Mouse (Mus musculus): ENCODE measurements around the gene Ubash3b.

- no peak for TF ChIP-seq POLR2A (IDR thresholded peaks at IDR 0.05; ENCODE audit: borderline replicate concordance, insufficient read depth, low read length)
- no peak for TF ChIP-seq CTCF (IDR thresholded peaks at IDR 0.05; ENCODE audit: borderline replicate concordance, insufficient read depth, low read depth, low read length)
Observed at GRCm38 (mm10) chr9:40974042-40974801, 187.3 kb downstream of the Ubash3b start.
